In genomic region chr4:139967922-139968321, GRCm38 (mm10) we compare ENCODE assay signal across 9 mouse cellular contexts. TPM values are rescaled to one million over a fixed set of nuclear protein-coding genes. Genes with fewer than 3 reads are reported as not detected.
DNase-seq lines count a peak whose midpoint lies in the region; ATAC-seq and TF ChIP-seq lines count a peak whose summit lies in the region.
"Had no signal": no experiment of that assay in that cellular context is flagged by ENCODE, and none has a peak within 500 bp of the region (broad histone marks: within the 10 kb centered on the region; RNA-seq: fewer than 3 reads in every experiment).

Gene Klhdc7a, minus strand, starts transcription at chr4:139968026.

- H3K9ac ChIP-seq in forebrain, postnatal 0 days, result no peak within 1 kb of the TSS
- no peak within 1 kb of the TSS for H3K9ac ChIP-seq in hindbrain, embryonic 14.5 days
- peak within 1 kb of the TSS; percentile 6; the same call in 1 of the 2 replicates for H3K9ac ChIP-seq in lung, embryonic 15.5 days
- H3K9ac ChIP-seq: heart, embryonic 13.5 days had no signal

- peak; percentile 55 for ATAC-seq in forebrain, postnatal 0 days
- no peak for ATAC-seq in hindbrain, embryonic 14.5 days (ENCODE audit: low FRiP score)
- ATAC-seq in lung, embryonic 15.5 days (ENCODE audit: borderline replicate concordance, extremely low read depth, low FRiP score, low TSS enrichment), result peak; percentile 74; the same call in 1 of the 2 replicates

- TF ChIP-seq CTCF in forebrain, postnatal 0 days (IDR thresholded peaks at IDR 0.05; ENCODE audit: low read depth), result no peak

- no peak for DNase-seq in urinary bladder, adult 2 months (ENCODE audit: low spot score)
- no peak for DNase-seq in urinary bladder, postnatal 10 days (ENCODE audit: low spot score)
- DNase-seq in forebrain, postnatal 0 days, result peak; percentile 37
- DNase-seq in hindbrain, embryonic 14.5 days (ENCODE audit: low spot score), result no peak
- DNase-seq in layer of hippocampus, postnatal 14 days (ENCODE audit: low spot score in 2 of 2), result peak; percentile 58 to 83
- peak; percentile 93 for DNase-seq in testis, postnatal 10 days (ENCODE audit: low spot score)
- DNase-seq in spleen, postnatal 4 days (ENCODE audit: low spot score in 2 of 2), result no peak

- no peak within 1 kb of the TSS for H3K4me3 ChIP-seq in forebrain, postnatal 0 days (ENCODE audit: low read depth, low read length)
- H3K4me3 ChIP-seq in hindbrain, embryonic 14.5 days (replicated peaks; ENCODE audit: low read length), result no peak within 1 kb of the TSS
- H3K4me3 ChIP-seq in lung, embryonic 15.5 days, result no peak within 1 kb of the TSS
- H3K4me3 ChIP-seq: heart, embryonic 13.5 days had no signal

- no peaks in the 10 kb centered on the region for H3K9me3 ChIP-seq in forebrain, postnatal 0 days (ENCODE audit: low read length)
- H3K9me3 ChIP-seq in hindbrain, embryonic 14.5 days (ENCODE audit: control insufficient read depth, low read length), result no peaks in the 10 kb centered on the region
- no peaks in the 10 kb centered on the region for H3K9me3 ChIP-seq in lung, embryonic 15.5 days
- H3K9me3 ChIP-seq: heart, embryonic 13.5 days had no signal

- H3K4me1 ChIP-seq in forebrain, postnatal 0 days (ENCODE audit: insufficient read depth), result no peaks in the 10 kb centered on the region
- no peaks in the 10 kb centered on the region; the same call in 1 of the 2 replicates for H3K4me1 ChIP-seq in hindbrain, embryonic 14.5 days (replicated peaks; ENCODE audit: control insufficient read depth, insufficient read depth, low read length)
- peaks cover 15% of the 10 kb centered on the region for H3K4me1 ChIP-seq in lung, embryonic 15.5 days

- H3K36me3 ChIP-seq in forebrain, postnatal 0 days (ENCODE audit: insufficient read depth), result no peaks in the 10 kb centered on the region
- H3K36me3 ChIP-seq in hindbrain, embryonic 14.5 days (replicated peaks; ENCODE audit: control insufficient read depth, insufficient read depth), result no peaks in the 10 kb centered on the region
- no peaks in the 10 kb centered on the region for H3K36me3 ChIP-seq in lung, embryonic 15.5 days
- H3K36me3 ChIP-seq: heart, embryonic 13.5 days had no signal

- no peak within 1 kb of the TSS for H3K27ac ChIP-seq in forebrain, postnatal 0 days (ENCODE audit: low read depth, low read length)
- H3K27ac ChIP-seq in hindbrain, embryonic 14.5 days, result peak within 1 kb of the TSS; percentile 21; the same call in 1 of the 2 replicates
- peak within 1 kb of the TSS; percentile 84 for H3K27ac ChIP-seq in lung, embryonic 15.5 days
- H3K27ac ChIP-seq: heart, embryonic 13.5 days had no signal

- WGBS in forebrain, postnatal 0 days, result 32% methylated on average over 4 of the region's 4 CpGs
- 38% methylated on average over 4 of the region's 4 CpGs for WGBS in hindbrain, embryonic 14.5 days
- 15% methylated on average over 4 of the region's 4 CpGs for WGBS in lung, embryonic 15.5 days

- H3K27me3 ChIP-seq in forebrain, postnatal 0 days (ENCODE audit: insufficient read depth, low read length), result no peaks in the 10 kb centered on the region
- no peaks in the 10 kb centered on the region for H3K27me3 ChIP-seq in hindbrain, embryonic 14.5 days (ENCODE audit: control insufficient read depth, insufficient read depth, low read length)
- H3K27me3 ChIP-seq in lung, embryonic 15.5 days, result no peaks in the 10 kb centered on the region

- no peak within 1 kb of the TSS for H3K4me2 ChIP-seq in forebrain, postnatal 0 days (ENCODE audit: low read depth)
- H3K4me2 ChIP-seq in hindbrain, embryonic 14.5 days (replicated peaks), result no peak within 1 kb of the TSS
- peak within 1 kb of the TSS; percentile 35 for H3K4me2 ChIP-seq in lung, embryonic 15.5 days
- H3K4me2 ChIP-seq: heart, embryonic 13.5 days had no signal

RNA-seq across cellular contexts. Expression of gene Klhdc7a, which starts in this region (rescaled TPM):
- 20.1 and 22.3 TPM in 2 replicates for polyA plus RNA-seq in urinary bladder, adult 2 months (2012; rRNA removed)
- total RNA-seq in forebrain, postnatal 0 days (2014; rRNA removed), result 0.92 and 1.0 TPM in 2 replicates
- 0.19 and 0.27 TPM in 2 replicates for polyA plus RNA-seq in forebrain, postnatal 0 days (2015; fragmentation: Nextera tagmentation; extraction: Ambion mirVana)
- 0.44 and 0.56 TPM in 2 replicates for polyA plus RNA-seq in hindbrain, embryonic 14.5 days (2014; fragmentation: Nextera tagmentation; extraction: Ambion mirVana)
- 1 to 10 TPM; 5.0 to 5.8 TPM for total RNA-seq in layer of hippocampus, postnatal 14 days (2021)
- polyA plus RNA-seq in lung, embryonic 15.5 days (2015; fragmentation: Nextera tagmentation; extraction: Ambion mirVana), result 0.83 and 1.1 TPM in 2 replicates

Comparison
In these comparisons a context has a peak if more than half of its experiments do, and no peak if none do; other contexts are left out.
1. DNase-seq: peak in forebrain, postnatal 0 days (single experiment), layer of hippocampus, postnatal 14 days (2 of 2) and testis, postnatal 10 days (single experiment); none in urinary bladder, adult 2 months (single experiment), urinary bladder, postnatal 10 days (single experiment), hindbrain, embryonic 14.5 days (single experiment) and spleen, postnatal 4 days (0 of 2).